Mouse (Mus musculus) 3T3-L1 (cell line): ENCODE data around the gene Cck.

Experiments
- DNase-seq: peaks from one replicate; pipeline ENCODE4 v3.0.0-alpha.2; 2015; ENCODE audit warnings: low read depth, low spot score

Cck gene

GRCm38 (mm10) chr9:121495529-121495928 is at the start of gene Cck:
Gene Cck (minus strand): TSS chr9:121495694.
- DNase-seq, result no peak

- DNase-seq, result no peak
Observed at GRCm38 (mm10) chr9:121541530-121541929, 46.0 kb upstream of the Cck start.

- no peak for DNase-seq
Observed at GRCm38 (mm10) chr9:121532626-121533025, 37.1 kb upstream of the Cck start.

GRCm38 (mm10) chr9:121528605-121529357 is 33.3 kb upstream of the Cck start:
- DNase-seq, result no peak

- no peak for DNase-seq
Observed at GRCm38 (mm10) chr9:121526171-121526570, 30.7 kb upstream of the Cck start.

GRCm38 (mm10) chr9:121520047-121520446 is 24.6 kb upstream of the Cck start:
- no peak for DNase-seq

GRCm38 (mm10) chr9:121514462-121514861 is 19.0 kb upstream of the Cck start:
- no peak for DNase-seq

GRCm38 (mm10) chr9:121511911-121512310 is 16.4 kb upstream of the Cck start:
- DNase-seq, result peak; percentile 70

- DNase-seq, result no peak
Observed at GRCm38 (mm10) chr9:121506478-121507180, 11.1 kb upstream of the Cck start.

GRCm38 (mm10) chr9:121505346-121505745 is 9.9 kb upstream of the Cck start:
- no peak for DNase-seq

GRCm38 (mm10) chr9:121496102-121496501 is 608 bp upstream of the Cck start:
- DNase-seq, result no peak

- no peak for DNase-seq
Observed at GRCm38 (mm10) chr9:121494006-121494767, 1.3 kb downstream of the Cck start.

- no peak for DNase-seq
Observed at GRCm38 (mm10) chr9:121491592-121492240, 3.8 kb downstream of the Cck start.

- DNase-seq, result no peak
Observed at GRCm38 (mm10) chr9:121487216-121487615, 8.3 kb downstream of the Cck start.

- peak; percentile 83 for DNase-seq
Observed at GRCm38 (mm10) chr9:121479453-121479852, 16.0 kb downstream of the Cck start.

GRCm38 (mm10) chr9:121477305-121477911 is 18.1 kb downstream of the Cck start:
- peak; percentile 80 for DNase-seq

- no peak for DNase-seq
Observed at GRCm38 (mm10) chr9:121475488-121476452, 19.7 kb downstream of the Cck start.

GRCm38 (mm10) chr9:121474771-121475170 is 20.7 kb downstream of the Cck start:
- peak; percentile 25 for DNase-seq

- no peak for DNase-seq
Observed at GRCm38 (mm10) chr9:121469711-121470110, 25.8 kb downstream of the Cck start.

- DNase-seq, result no peak
Observed at GRCm38 (mm10) chr9:121467460-121467859, 28.0 kb downstream of the Cck start.
